Mouse (Mus musculus) mesoderm, embryonic 11.5 days (tissue): ENCODE results near the gene Usp7.

Experiments
- DNase-seq: peaks from one replicate; pipeline ENCODE4 v3.0.0-alpha.2; 2012; ENCODE audit warnings: low read depth, low spot score

The Usp7 gene

GRCm38 (mm10) chr16:8791949-8792557 lies at the start of gene Usp7:
Gene Usp7, minus strand, starts transcription at chr16:8792308.
- DNase-seq = no peak

- DNase-seq = no peak
Observed at GRCm38 (mm10) chr16:8840557-8840956, 48.4 kb upstream of the Usp7 start.

- no peak for DNase-seq
Observed at GRCm38 (mm10) chr16:8838921-8839320, 46.8 kb upstream of the Usp7 start.

GRCm38 (mm10) chr16:8837595-8837994 lies 45.5 kb upstream of the Usp7 start:
- DNase-seq = no peak

DNA sequence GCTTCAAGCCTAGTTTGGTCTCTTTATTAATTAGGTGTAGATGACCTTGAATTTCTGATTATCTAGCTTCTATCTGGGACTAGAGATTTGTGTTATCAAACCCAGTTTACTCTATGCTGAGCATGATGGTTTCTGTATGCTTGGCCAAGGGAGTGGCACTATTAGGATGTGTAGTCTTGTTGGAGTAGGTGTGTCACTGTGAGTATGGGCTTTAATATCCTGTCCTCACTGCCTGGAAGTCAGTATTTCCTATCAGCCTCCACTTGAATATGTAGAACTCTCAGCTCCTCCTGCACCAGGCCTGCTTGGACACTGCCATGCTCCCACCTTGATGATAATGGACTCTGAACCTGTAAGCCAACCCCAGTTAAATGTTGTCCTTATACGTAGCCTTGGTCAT lies 44.8 kb upstream of the Usp7 start:
- no peak for DNase-seq

- DNase-seq = peak; percentile 15
Observed at GRCm38 (mm10) chr16:8831241-8831640, 39.1 kb upstream of the Usp7 start.

- DNase-seq = peak; percentile 54
Observed at GRCm38 (mm10) chr16:8830431-8831211, 38.5 kb upstream of the Usp7 start.

- peak; percentile 99 for DNase-seq
Observed at GRCm38 (mm10) chr16:8829564-8830359, 37.7 kb upstream of the Usp7 start, which contains the start of gene 1810013L24Rik. Gene 1810013L24Rik, plus strand, starts transcription at chr16:8830100.

GRCm38 (mm10) chr16:8828636-8829563 lies 36.8 kb upstream of the Usp7 start:
- DNase-seq = no peak

DNA sequence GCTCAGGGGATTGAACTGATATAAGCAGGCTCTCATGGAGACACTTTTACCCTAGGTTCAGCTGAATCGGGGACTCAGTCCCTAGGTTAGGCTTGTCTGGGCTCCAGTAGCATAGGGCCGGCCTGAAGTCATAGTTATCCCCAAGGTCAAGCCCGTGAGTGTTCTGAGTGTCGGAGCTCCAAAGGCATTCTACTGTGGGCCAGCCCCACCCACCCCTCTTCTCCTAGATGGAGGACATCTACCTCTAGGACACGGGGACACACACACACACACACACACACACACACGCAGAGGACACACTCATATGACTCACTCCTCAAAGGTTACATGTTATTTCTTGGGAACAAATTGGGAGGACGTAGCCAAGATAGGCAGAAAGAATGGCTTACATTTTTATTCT lies 35.3 kb upstream of the Usp7 start:
- DNase-seq = no peak

DNA sequence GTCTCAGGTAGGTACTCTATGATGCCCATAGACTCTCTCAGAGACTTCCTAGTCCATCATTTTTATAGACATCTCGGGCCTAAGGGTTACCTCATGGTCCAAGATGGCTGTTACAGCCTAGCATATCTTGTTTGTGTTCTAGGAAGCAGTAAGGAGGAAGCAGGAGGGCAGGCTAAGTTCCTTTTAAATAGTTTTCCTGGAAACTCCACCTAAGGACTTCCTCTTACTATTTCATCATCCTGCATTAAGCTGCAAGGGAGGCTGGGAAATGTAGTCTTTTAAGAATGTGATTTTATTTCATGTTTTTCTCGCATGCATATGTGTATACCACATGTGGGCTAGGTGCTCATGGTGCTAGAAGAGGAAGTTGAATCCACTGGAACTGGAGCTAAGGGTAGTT lies 31.6 kb upstream of the Usp7 start:
- no peak for DNase-seq

GRCm38 (mm10) chr16:8822586-8822985 lies 30.5 kb upstream of the Usp7 start:
- DNase-seq = no peak

GRCm38 (mm10) chr16:8821429-8821828 lies 29.3 kb upstream of the Usp7 start:
- no peak for DNase-seq

GRCm38 (mm10) chr16:8817872-8818271 lies 25.8 kb upstream of the Usp7 start:
- DNase-seq = no peak

- no peak for DNase-seq
Observed at GRCm38 (mm10) chr16:8810399-8811127, 18.5 kb upstream of the Usp7 start.

GRCm38 (mm10) chr16:8806703-8807102 lies 14.6 kb upstream of the Usp7 start:
- peak; percentile 55 for DNase-seq

DNA sequence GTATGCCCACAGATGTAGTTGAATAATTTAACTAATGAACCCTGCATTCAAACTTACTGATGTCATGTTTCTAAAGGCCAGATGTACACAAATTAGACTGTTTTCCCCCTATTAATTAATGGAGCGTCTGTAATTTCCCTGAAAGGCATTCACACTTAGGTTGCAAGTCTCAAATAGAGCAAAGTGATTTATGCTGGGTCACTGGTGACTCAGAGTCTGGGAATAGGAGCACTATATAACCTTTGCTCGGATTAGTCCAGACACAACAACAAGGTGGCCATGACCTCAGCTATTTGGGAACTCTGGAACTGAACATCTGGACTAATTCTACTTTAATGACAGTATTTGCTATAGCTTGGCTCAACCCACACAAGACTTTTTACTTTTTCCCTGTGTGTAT lies 3.8 kb upstream of the Usp7 start:
- DNase-seq = no peak

DNA sequence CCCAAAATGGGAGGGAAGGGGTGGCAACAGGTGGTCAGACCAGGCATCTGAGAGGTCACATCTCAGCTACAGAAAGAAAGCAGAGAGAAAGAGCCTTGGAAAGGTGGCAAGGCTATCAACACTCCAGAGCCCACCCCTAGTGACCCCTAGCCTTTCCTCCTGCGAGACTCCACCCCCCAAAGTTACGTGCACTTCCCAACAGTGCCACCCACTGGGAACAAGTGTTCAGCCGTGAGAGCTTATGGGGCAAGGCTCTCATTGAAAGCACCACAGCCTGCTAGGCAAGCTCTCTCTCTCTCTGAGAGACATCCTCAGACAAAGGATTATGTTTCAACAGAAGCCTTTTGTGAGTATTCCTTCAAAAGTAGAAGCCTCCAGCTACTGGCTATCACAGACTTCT lies 2.8 kb upstream of the Usp7 start:
- DNase-seq = no peak

DNA sequence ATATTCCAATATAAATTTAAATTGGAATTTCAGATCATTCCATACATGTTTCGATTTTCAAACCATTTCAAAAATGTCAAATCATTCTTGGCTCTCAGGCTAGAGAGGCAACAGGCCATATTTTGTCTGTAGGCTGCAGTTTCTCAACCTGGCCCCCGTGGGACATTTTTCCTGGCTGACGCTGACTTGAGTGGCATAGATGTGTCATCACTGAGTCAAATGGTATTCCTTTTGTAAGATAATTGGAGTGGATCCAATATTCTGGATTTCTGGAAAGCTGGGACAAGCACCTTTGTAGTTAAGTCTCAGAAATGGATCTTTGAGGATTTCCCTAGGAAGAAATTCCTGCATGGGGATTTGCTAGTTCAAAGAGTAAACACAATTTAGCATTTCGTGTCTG lies 1.2 kb downstream of the Usp7 start:
- DNase-seq = no peak

GRCm38 (mm10) chr16:8784753-8785152 lies 7.4 kb downstream of the Usp7 start:
- no peak for DNase-seq
